ENCODE assay signal across 13 mouse cellular contexts in the genomic region with DNA sequence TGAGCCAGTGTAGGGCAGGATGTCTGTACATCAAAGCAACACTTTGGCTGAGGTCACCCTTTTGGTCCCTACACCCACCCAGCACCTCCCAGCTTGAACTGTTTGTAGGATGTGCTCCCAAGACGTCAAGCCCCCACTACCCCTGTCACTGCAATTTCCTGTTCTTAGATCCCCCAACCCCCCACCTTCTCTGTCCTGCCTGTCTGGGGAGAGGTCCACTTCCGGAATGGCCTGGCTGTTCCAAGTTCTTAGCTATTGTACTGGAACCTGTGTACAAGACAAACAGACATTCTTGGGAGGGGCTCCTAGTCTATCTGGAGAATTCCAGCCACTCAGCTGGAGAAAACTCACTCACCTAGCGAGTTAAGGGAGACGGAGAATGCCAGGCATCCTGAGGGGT.
DNase-seq lines count a peak whose midpoint lies in the region; ATAC-seq and TF ChIP-seq lines count a peak whose summit lies in the region.
"Had no signal": no experiment of that assay in that cellular context is flagged by ENCODE, and none has a peak within 500 bp of the region (broad histone marks: within the 10 kb centered on the region; RNA-seq: fewer than 3 reads in every experiment).

No protein-coding gene starts in this region.

- peak overlapping the region; percentile 23; the same call in 1 of the 2 replicates for H3K27ac ChIP-seq in thymus, adult 2 months (ENCODE audit: control insufficient read depth, insufficient read depth, low read length)
- H3K27ac ChIP-seq in midbrain, embryonic 14.5 days (replicated peaks; ENCODE audit: low read depth, low read length): no peak overlapping the region
- no peak overlapping the region for H3K27ac ChIP-seq in forebrain, embryonic 15.5 days (replicated peaks)
- H3K27ac ChIP-seq: forebrain, embryonic 13.5 days; left cerebral cortex, adult 2 months; liver, embryonic 13.5 days had no signal

- no peaks in the 10 kb centered on the region for H3K36me3 ChIP-seq in thymus, adult 2 months (ENCODE audit: control insufficient read depth, insufficient read depth, low read length)
- no peaks in the 10 kb centered on the region for H3K36me3 ChIP-seq in midbrain, embryonic 14.5 days (ENCODE audit: control insufficient read depth, insufficient read depth, low read length)
- H3K36me3 ChIP-seq in forebrain, embryonic 15.5 days: no peaks in the 10 kb centered on the region
- H3K36me3 ChIP-seq: liver, embryonic 13.5 days had no signal

- DNase-seq in embryo, embryonic 10 days (ENCODE audit: low spot score): peak; percentile 32
- no peak for DNase-seq in embryo, embryonic 9.5 days (ENCODE audit: extremely low spot score)
- peak; percentile 32 for DNase-seq in thymus, adult 2 months
- DNase-seq in thymus, postnatal 10 days (ENCODE audit: low spot score in 2 of 2): no peak
- DNase-seq in lung, postnatal 4 days: peak; percentile 77 to 80
- DNase-seq in midbrain, embryonic 14.5 days: no peak
- no peak for DNase-seq in left cerebral cortex, adult 18-20 months (ENCODE audit: low spot score in 2 of 2)
- DNase-seq: liver, embryonic 13.5 days; right cerebral cortex, postnatal 14 days had no signal

- H3K27me3 ChIP-seq in thymus, adult 2 months (ENCODE audit: control insufficient read depth, insufficient read depth, low read length): no peaks in the 10 kb centered on the region
- H3K27me3 ChIP-seq in midbrain, embryonic 14.5 days (ENCODE audit: control insufficient read depth, insufficient read depth, low read length): no peaks in the 10 kb centered on the region
- H3K27me3 ChIP-seq in forebrain, embryonic 15.5 days: no peaks in the 10 kb centered on the region
- H3K27me3 ChIP-seq: forebrain, embryonic 13.5 days; liver, embryonic 13.5 days had no signal

- WGBS in thymus, adult 2 months: 69% methylated on average over 4 of the region's 4 CpGs
- WGBS in midbrain, embryonic 14.5 days: 79% methylated on average over 4 of the region's 4 CpGs
- 83% methylated on average over 4 of the region's 4 CpGs for WGBS in forebrain, embryonic 15.5 days

- no peak overlapping the region for H3K9ac ChIP-seq in midbrain, embryonic 14.5 days (replicated peaks; ENCODE audit: low read length)
- H3K9ac ChIP-seq in forebrain, embryonic 15.5 days (replicated peaks): no peak overlapping the region
- H3K9ac ChIP-seq: forebrain, embryonic 13.5 days; liver, embryonic 13.5 days had no signal

- ATAC-seq in midbrain, embryonic 14.5 days (ENCODE audit: low FRiP score, low TSS enrichment): no peak
- no peak for ATAC-seq in forebrain, embryonic 15.5 days (replicated peaks)
- ATAC-seq: forebrain, embryonic 13.5 days; inflammation-experienced regulatory T-cells, adult 6 months had no signal

- H3K4me1 ChIP-seq in thymus, adult 2 months (replicated peaks; ENCODE audit: control insufficient read depth, insufficient read depth, low read length): peaks cover 31% of the 10 kb centered on the region
- 0 out of 2 replicates have a peak, but pooled peaks cover 6% of the 10 kb centered on the region for H3K4me1 ChIP-seq in midbrain, embryonic 14.5 days (ENCODE audit: control insufficient read depth, insufficient read depth, low read length)
- H3K4me1 ChIP-seq in forebrain, embryonic 15.5 days: no peaks in the 10 kb centered on the region

- no peak overlapping the region for H3K4me2 ChIP-seq in midbrain, embryonic 14.5 days (ENCODE audit: low read length)
- no peak overlapping the region for H3K4me2 ChIP-seq in forebrain, embryonic 15.5 days (replicated peaks)
- H3K4me2 ChIP-seq: forebrain, embryonic 13.5 days; liver, embryonic 13.5 days had no signal

- TF ChIP-seq POLR2A in thymus, adult 2 months (IDR thresholded peaks at IDR 0.05; ENCODE audit: control insufficient read depth, extremely low read depth, insufficient read depth, low read length, poor library complexity): no peak

- no peak for TF ChIP-seq CTCF in thymus, adult 2 months (IDR thresholded peaks at IDR 0.05; ENCODE audit: borderline replicate concordance, control insufficient read depth, extremely low read depth, insufficient read depth, low read length, poor library complexity)

- H3K4me3 ChIP-seq in thymus, adult 2 months (ENCODE audit: control insufficient read depth, insufficient read depth, low read length): no peak overlapping the region
- H3K4me3 ChIP-seq in midbrain, embryonic 14.5 days (replicated peaks; ENCODE audit: low read depth, low read length): no peak overlapping the region
- no peak overlapping the region for H3K4me3 ChIP-seq in forebrain, embryonic 15.5 days
- H3K4me3 ChIP-seq: forebrain, embryonic 13.5 days; left cerebral cortex, adult 2 months; liver, embryonic 13.5 days had no signal

- no peaks in the 10 kb centered on the region for H3K9me3 ChIP-seq in midbrain, embryonic 14.5 days (ENCODE audit: control insufficient read depth, low read length)
- no peaks in the 10 kb centered on the region for H3K9me3 ChIP-seq in forebrain, embryonic 15.5 days
- H3K9me3 ChIP-seq: forebrain, embryonic 13.5 days; liver, embryonic 13.5 days had no signal

Comparison
In these comparisons a context has a peak if more than half of its experiments do, and no peak if none do; other contexts are left out.
1. DNase-seq: peak in embryo, embryonic 10 days (single experiment), thymus, adult 2 months (single experiment) and lung, postnatal 4 days (2 of 2); none in embryo, embryonic 9.5 days (single experiment), thymus, postnatal 10 days (0 of 2), midbrain, embryonic 14.5 days (single experiment) and left cerebral cortex, adult 18-20 months (0 of 2).